Mouse (Mus musculus) lung, postnatal 0 days (tissue): ENCODE results near the gene Nup54. TPM values are rescaled to one million over a fixed set of nuclear protein-coding genes. Genes with fewer than 3 reads are reported as not detected.

Experiments
- ATAC-seq: fragments of 200-750 bp; cut with Nextera tagmentation; 2 replicates; pipeline ENCODE4 v1.8.0; 2017; ENCODE audit warnings: moderate library complexity
- DNase-seq: peaks from one replicate; pipeline ENCODE4 v3.0.0-alpha.2; 2016; ENCODE audit warnings: low spot score
- H3K27ac ChIP-seq: fragments of 300-500 bp; sonication (generic); 2 replicates; pipeline ENCODE4 v1.5.1; 2014; ENCODE audit warnings: antibody characterized with exemption, mild to moderate bottlenecking, low read length, mixed read lengths
- H3K27me3 ChIP-seq: fragments of 300-500 bp; sonication (generic); replicated peaks from 2 replicates; pipeline ENCODE4 v1.6.1; 2014; ENCODE audit warnings: low read length, mixed read lengths; ENCODE audit not compliant: insufficient read depth
- H3K36me3 ChIP-seq: fragments of 300-500 bp; sonication (generic); 2 replicates; pipeline ENCODE4 v1.6.1; 2014; ENCODE audit warnings: low read length, mixed read lengths; ENCODE audit not compliant: insufficient read depth
- H3K4me1 ChIP-seq: fragments of 300-500 bp; sonication (generic); 2 replicates; pipeline ENCODE4 v1.6.1; 2014; ENCODE audit warnings: antibody characterized with exemption, low read depth, low read length, mixed read lengths; ENCODE audit not compliant: insufficient read depth
- H3K4me2 ChIP-seq: fragments of 300-500 bp; sonication (generic); replicated peaks from 2 replicates; pipeline ENCODE4 v1.6.1; 2014; ENCODE audit warnings: low read depth, mild to moderate bottlenecking, low read length, moderate library complexity, mixed read lengths
- H3K4me3 ChIP-seq: fragments of 300-500 bp; sonication (generic); 2 replicates; pipeline ENCODE4 v1.5.1; 2014; ENCODE audit warnings: low read depth, low read length
- H3K9ac ChIP-seq: fragments of 300-500 bp; sonication (generic); replicated peaks from 2 replicates; pipeline ENCODE4 v1.6.1; 2014; ENCODE audit warnings: low read depth, mild to moderate bottlenecking
- H3K9me3 ChIP-seq: fragments of 300-500 bp; sonication (generic); 2 replicates; pipeline ENCODE4 v1.6.1; 2016; ENCODE audit warnings: low read length, mixed read lengths
- CTCF ChIP-seq: IDR thresholded peaks from 2 replicates; pipeline ENCODE4 v1.5.1; 2016; ENCODE audit warnings: antibody characterized with exemption, mild to moderate bottlenecking
- EP300 ChIP-seq: IDR thresholded peaks from 2 replicates; pipeline ENCODE4 v1.6.1; 2016; ENCODE audit warnings: antibody characterized with exemption, mild to moderate bottlenecking, control low read depth
- WGBS: fragments of 180-500 bp; shearing (Covaris S2); extraction: QIAGEN DNeasy Blood & Tissue Kit; methylation state at CpG from one replicate; pipeline ENCODE4 v1.1.7; 2014; 5-methylcytosine and 5-hydroxymethylcytosine counted together
- polyA plus RNA-seq: library from polyadenylated mRNA; unstranded; fragments of >200 nt; fragmentation: Nextera tagmentation; extraction: Ambion mirVana; gene quantifications from 2 replicates; pipeline ENCODE4 v1.2.1, GENCODE M21; 2015

Gene Nup54
- polyA plus RNA-seq, 1 experiment from 2014 or later = 19.7 TPM

DNA sequence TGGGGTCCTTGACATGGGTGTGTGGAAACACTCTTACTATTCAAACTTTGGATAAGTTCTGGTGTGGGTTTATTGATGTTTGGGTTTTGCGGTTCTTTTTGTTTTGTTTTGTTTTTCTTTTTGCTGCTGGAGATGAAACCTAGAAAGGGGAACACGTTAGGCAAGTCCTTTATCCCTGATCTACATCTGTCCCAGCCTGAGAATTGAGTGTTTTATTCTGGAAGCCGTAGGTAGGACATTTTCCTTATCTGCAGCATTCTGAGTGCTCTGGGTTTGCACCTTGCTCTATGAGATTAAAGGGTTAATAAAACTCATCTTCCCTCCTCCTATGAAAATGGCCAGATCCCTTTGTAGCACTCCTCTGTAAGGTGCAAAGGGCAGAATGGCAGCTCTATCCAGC, 39.3 kb downstream of the Nup54 start:
- WGBS = 76% methylated on average over 3 of the region's 3 CpGs
- TF ChIP-seq EP300 (no peak), CTCF (no peak)
- Histone ChIP-seq H3K4me3 (no peak overlapping the region), H3K36me3 (no peaks in the 10 kb centered on the region), H3K9ac (no peak overlapping the region), H3K4me1 (no peaks in the 10 kb centered on the region), H3K9me3 (no peaks in the 10 kb centered on the region), H3K27ac (no peak overlapping the region), H3K27me3 (0 out of 2 replicates have a peak, but pooled peaks cover 2% of the 10 kb centered on the region), H3K4me2 (no peak overlapping the region)
- ATAC-seq = no peak
- DNase-seq = no peak

DNA sequence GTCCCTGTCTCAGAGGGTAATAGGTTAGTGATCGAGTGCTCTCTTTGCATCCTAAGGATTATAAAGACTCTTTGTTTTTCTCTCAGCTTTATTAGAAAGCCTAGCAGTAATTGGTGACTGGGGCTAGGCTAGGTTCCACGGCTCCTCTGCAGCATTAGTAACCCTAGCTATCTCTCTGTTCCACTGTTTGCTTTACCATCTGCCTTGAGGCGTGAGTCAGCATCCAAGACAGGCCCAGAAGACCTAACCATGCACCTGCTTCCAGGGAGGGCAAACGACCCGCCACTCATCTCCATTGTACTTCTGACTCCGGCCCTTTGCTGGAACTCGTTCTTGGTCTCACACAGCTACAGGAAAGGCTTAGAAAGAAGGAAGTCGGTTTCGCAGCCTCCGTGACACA, 41.2 kb downstream of the Nup54 start:
- H3K9ac ChIP-seq = no peak overlapping the region
- TF ChIP-seq CTCF = no peak
- no peak for TF ChIP-seq EP300
- H3K9me3 ChIP-seq = no peaks in the 10 kb centered on the region
- DNase-seq (no peak), ATAC-seq (no peak)
- 39% methylated on average over 10 of the region's 10 CpGs for WGBS
- H3K27me3 ChIP-seq = 0 out of 2 replicates have a peak, but pooled peaks cover 6% of the 10 kb centered on the region
- no peak overlapping the region for H3K27ac ChIP-seq
- H3K36me3 ChIP-seq = no peaks in the 10 kb centered on the region
- no peak overlapping the region for H3K4me2 ChIP-seq
- H3K4me1 ChIP-seq = no peaks in the 10 kb centered on the region
- no peak overlapping the region for H3K4me3 ChIP-seq

DNA sequence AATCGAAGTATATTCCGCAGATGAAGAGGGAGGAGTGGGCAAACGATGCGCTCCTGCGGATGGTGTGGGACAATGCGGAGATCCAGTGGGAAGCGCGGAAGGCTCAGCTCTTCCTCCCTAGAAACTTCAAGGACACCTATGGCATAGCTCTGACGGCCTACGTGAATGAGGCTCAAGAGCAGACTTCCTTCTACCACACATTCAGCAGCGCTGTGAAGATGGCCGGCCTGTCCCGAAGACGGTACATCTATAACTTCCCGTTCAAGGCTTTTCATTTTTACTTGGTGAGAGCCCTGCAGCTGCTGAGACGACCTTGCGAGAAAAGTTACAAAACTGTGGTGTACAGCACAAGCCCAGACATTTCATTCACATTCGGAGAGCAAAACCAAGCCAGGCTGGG, 42.5 kb downstream of the Nup54 start:
- Histone ChIP-seq H3K27me3 (0 out of 2 replicates have a peak, but pooled peaks cover 6% of the 10 kb centered on the region), H3K4me1 (no peaks in the 10 kb centered on the region), H3K9me3 (no peaks in the 10 kb centered on the region), H3K4me2 (peak overlapping the region; percentile 47), H3K9ac (no peak overlapping the region), H3K27ac (no peak overlapping the region), H3K4me3 (peak overlapping the region; percentile 28), H3K36me3 (no peaks in the 10 kb centered on the region)
- 36% methylated on average over 18 of the region's 18 CpGs for WGBS
- DNase-seq = no peak
- ATAC-seq = no peak
- no peak for TF ChIP-seq EP300
- TF ChIP-seq CTCF = no peak

DNA sequence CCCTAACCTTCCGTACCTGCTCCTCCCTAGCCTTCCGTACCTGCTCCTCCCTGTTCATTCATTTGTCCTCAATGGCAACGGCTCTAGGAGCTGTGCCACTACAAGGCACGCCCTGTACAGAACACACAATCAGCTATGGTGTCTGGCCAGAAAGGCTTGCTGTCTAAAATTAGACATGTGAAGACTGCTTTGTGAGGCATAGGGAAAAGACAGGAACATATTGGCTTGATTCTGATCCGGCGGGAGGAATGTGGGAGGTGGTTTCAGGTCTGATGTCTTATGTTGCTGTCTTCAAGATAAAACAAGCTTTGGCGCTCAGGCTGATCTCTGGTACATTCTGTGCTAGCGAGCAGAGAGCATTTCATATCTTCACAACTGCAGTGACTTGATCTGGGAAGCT, 44.4 kb downstream of the Nup54 start:
- no peak overlapping the region for H3K27ac ChIP-seq
- no peak for ATAC-seq

DNA sequence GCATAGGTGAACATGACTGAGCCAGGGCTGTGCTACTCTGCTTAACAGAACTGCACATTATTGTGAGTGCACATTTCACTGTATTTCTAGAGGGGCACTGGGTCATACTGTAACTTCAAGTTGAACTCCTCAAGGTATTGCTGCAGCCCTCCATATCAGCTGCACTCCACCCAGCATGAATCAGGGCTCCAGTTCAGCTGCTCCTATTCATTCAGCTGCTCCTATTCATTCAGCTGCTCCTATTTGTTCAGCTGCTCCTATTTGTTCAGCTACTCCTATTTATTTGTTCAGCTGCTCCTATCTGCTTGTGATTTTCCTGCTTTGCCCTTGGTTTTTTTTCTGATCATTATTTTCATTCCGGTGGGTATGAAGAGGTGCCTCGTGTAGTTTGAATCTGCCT, 45.0 kb downstream of the Nup54 start:
- H3K4me2 ChIP-seq = no peak overlapping the region
- H3K4me3 ChIP-seq = no peak overlapping the region
- ATAC-seq (no peak), DNase-seq (no peak)
- H3K9me3 ChIP-seq = no peaks in the 10 kb centered on the region
- H3K27ac ChIP-seq = no peak overlapping the region
- 52% methylated on average over 2 of the region's 2 CpGs for WGBS
- H3K4me1 ChIP-seq = no peaks in the 10 kb centered on the region
- 0 out of 2 replicates have a peak, but pooled peaks cover 6% of the 10 kb centered on the region for H3K27me3 ChIP-seq
- H3K36me3 ChIP-seq = no peaks in the 10 kb centered on the region
- TF ChIP-seq EP300 = no peak
- TF ChIP-seq CTCF = no peak
- no peak overlapping the region for H3K9ac ChIP-seq

More for the DNA sequence above, 44.4 kb downstream of the Nup54 start:
- Histone ChIP-seq H3K4me3 (no peak overlapping the region), H3K9me3 (no peaks in the 10 kb centered on the region), H3K36me3 (no peaks in the 10 kb centered on the region), H3K4me2 (no peak overlapping the region), H3K27me3 (0 out of 2 replicates have a peak, but pooled peaks cover 6% of the 10 kb centered on the region), H3K9ac (no peak overlapping the region), H3K4me1 (no peaks in the 10 kb centered on the region)
- TF ChIP-seq EP300 (no peak), CTCF (no peak)
- WGBS = 62% methylated on average over 8 of the region's 8 CpGs
- no peak for DNase-seq

DNA sequence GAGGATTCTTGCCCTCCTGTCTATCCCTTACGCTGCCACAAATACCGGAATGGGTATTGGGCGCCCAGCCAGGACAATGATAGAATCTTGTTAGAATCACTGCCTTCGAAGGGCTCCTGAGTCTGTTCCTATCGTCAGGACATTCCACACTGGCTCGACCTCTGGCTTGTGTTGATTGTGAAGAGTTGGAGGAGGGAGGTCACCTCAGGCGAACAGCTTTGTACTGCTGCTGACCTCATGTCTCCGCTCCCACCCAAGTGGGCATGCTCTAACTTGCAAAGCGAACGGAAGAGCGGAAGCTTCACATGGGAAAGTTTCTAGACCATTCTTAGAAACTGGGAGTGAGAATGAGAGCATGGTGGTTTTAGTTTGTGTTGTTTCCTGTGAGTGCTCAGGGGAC, 47.6 kb downstream of the Nup54 start:
- TF ChIP-seq EP300 = no peak
- no peak overlapping the region for H3K4me2 ChIP-seq
- H3K4me3 ChIP-seq = no peak overlapping the region
- WGBS = 45% methylated on average over 11 of the region's 11 CpGs
- H3K9ac ChIP-seq = no peak overlapping the region
- ATAC-seq (no peak; the same call in 1 of the 2 replicates), DNase-seq (no peak)
- H3K4me1 ChIP-seq = no peaks in the 10 kb centered on the region
- H3K27ac ChIP-seq = no peak overlapping the region
- H3K27me3 ChIP-seq = 0 out of 2 replicates have a peak, but pooled peaks cover 6% of the 10 kb centered on the region
- H3K36me3 ChIP-seq = no peaks in the 10 kb centered on the region
- H3K9me3 ChIP-seq = no peaks in the 10 kb centered on the region

DNA sequence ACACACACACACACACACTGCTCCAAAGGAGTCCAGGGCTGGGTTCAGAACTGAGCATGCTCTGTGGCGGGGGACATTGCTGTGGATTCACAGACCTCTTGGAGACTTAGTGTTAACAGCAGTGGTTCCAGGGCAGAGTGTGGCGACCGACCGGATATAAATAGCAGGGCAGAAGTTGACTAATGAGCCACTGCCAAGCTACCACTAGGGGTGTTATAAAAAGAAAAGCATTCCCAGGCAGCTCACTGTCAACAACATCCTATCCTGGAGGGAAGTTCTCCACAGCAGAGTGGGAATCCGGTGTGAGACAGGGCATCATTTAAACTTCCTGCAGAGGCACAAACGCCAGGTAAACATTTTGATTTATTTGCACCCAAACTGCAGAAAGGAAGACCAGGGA, 48.4 kb downstream of the Nup54 start:
- no peaks in the 10 kb centered on the region for H3K36me3 ChIP-seq
- H3K9me3 ChIP-seq = no peaks in the 10 kb centered on the region
- WGBS = 21% methylated on average over 6 of the region's 6 CpGs
- H3K27ac ChIP-seq = no peak overlapping the region
- peak; percentile 48 for TF ChIP-seq CTCF
- TF ChIP-seq EP300 = no peak
- H3K4me1 ChIP-seq = no peaks in the 10 kb centered on the region
- DNase-seq (peak; percentile 60), ATAC-seq (peak; percentile 48)
- H3K4me3 ChIP-seq = no peak overlapping the region
- no peak overlapping the region for H3K4me2 ChIP-seq
- 0 out of 2 replicates have a peak, but pooled peaks cover 6% of the 10 kb centered on the region for H3K27me3 ChIP-seq
- H3K9ac ChIP-seq = no peak overlapping the region
